Mouse (Mus musculus): ENCODE measurements around the gene Ddx23. TPM values are rescaled to one million over a fixed set of nuclear protein-coding genes. Genes with fewer than 3 reads are reported as not detected.

Ddx23 gene
- polyA plus RNA-seq, 1 experiment from 2014 or later = 15.2 TPM

- Histone ChIP-seq H3K4me1 (ENCODE audit: control insufficient read depth, insufficient read depth, low read length) (peaks cover 25% of the 10 kb centered on the region), H3K9me3 (replicated peaks; ENCODE audit: control insufficient read depth, low read length) (no peaks in the 10 kb centered on the region), H3K9ac (ENCODE audit: low read length) (peak overlapping the region; percentile 41), H3K27me3 (ENCODE audit: control insufficient read depth, insufficient read depth, low read length) (peaks cover 30% of the 10 kb centered on the region), H3K27ac (ENCODE audit: low read length) (no peak overlapping the region), H3K36me3 (ENCODE audit: control insufficient read depth, insufficient read depth) (no peaks in the 10 kb centered on the region), H3K4me2 (ENCODE audit: low read depth, low read length) (peak overlapping the region; percentile 93), H3K4me3 (ENCODE audit: low read length) (peak overlapping the region; percentile 58)
- WGBS = 3% methylated on average over 9 of the region's 9 CpGs
- ATAC-seq (replicated peaks; ENCODE audit: extremely low read depth, insufficient read depth, low FRiP score) = no peak; the same call in 1 of the 2 replicates
Observed at GRCm38 (mm10) chr15:98676471-98676870, 13.8 kb upstream of the Ddx23 start.

DNA sequence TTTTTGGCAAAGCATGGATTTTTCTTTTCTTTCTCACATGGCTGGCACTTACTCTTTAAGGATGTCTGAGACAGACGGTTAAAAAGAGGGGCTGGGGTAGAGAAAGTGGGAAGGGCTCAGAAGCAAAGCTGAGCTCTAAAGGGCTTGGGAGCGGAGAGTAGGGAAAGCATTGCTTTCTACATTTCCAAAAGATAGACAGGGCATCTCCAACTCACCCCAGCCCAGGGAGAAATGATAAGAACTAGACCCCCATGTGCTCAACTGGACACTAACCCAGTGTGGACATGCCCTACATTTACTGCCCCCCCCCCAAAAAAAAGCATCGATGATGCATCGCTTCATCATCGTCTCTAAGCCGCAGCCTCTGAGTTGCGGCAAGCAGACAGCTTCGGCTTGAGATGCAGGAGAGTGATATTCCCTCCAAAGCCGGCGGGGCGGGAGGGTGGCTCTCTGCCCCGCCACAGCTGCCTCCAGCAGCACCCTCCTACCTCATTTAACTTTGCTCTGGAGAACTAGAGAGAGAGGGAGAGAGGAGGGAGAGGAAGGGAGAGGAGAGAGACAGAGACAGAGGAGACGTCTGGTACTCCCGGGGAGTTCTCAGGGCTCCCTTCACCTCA, 13.0 kb upstream of the Ddx23 start:
- peak overlapping the region; percentile 58 for H3K4me3 ChIP-seq (ENCODE audit: low read length)
- H3K27ac ChIP-seq (ENCODE audit: low read length) = no peak overlapping the region
- peak overlapping the region; percentile 20; the same call in 1 of the 2 replicates for H3K9ac ChIP-seq (ENCODE audit: low read length)
- H3K27me3 ChIP-seq (ENCODE audit: control insufficient read depth, insufficient read depth, low read length) = peaks cover 30% of the 10 kb centered on the region
- 10% methylated on average over 14 of the region's 14 CpGs for WGBS
- no peaks in the 10 kb centered on the region for H3K36me3 ChIP-seq (ENCODE audit: control insufficient read depth, insufficient read depth)
- ATAC-seq (replicated peaks; ENCODE audit: extremely low read depth, insufficient read depth, low FRiP score) = no peak
- no peaks in the 10 kb centered on the region for H3K9me3 ChIP-seq (replicated peaks; ENCODE audit: control insufficient read depth, low read length)
- peaks cover 25% of the 10 kb centered on the region for H3K4me1 ChIP-seq (ENCODE audit: control insufficient read depth, insufficient read depth, low read length)
- H3K4me2 ChIP-seq (ENCODE audit: low read depth, low read length) = peak overlapping the region; percentile 93

DNA sequence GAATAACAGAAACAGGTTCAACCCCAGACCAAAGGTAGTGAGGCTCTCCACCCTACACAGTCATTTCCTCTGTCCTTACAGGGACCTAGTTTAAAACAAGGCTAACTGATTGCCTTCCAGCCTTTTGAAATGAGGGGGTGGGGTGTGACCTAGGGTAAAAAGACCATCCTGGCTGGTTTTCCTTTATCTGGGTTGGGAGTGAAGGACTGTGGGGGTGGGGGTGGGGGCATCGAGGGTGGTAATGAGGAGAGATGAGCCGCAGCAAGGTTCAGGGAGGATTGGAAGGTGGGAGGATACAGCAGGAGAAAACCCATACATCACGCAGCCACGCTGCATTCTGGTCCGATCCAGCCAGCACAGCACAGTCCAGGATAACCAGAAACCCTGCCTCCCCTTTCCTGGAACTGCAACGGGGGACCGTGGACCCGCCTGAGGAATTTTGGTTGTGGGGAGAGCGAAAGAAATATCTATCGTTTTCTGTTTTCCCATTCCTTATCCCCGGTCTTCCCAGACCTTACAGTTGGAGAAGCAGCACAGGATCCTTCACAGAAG, 12.4 kb upstream of the Ddx23 start:
- Histone ChIP-seq H3K36me3 (ENCODE audit: control insufficient read depth, insufficient read depth) (no peaks in the 10 kb centered on the region), H3K4me2 (ENCODE audit: low read depth, low read length) (peak overlapping the region; percentile 93), H3K9ac (ENCODE audit: low read length) (0 out of 2 replicates have a peak overlapping the region, but pooled peaks have one; percentile 20), H3K4me3 (ENCODE audit: low read length) (0 out of 2 replicates have a peak overlapping the region, but pooled peaks have one; percentile 10), H3K4me1 (ENCODE audit: control insufficient read depth, insufficient read depth, low read length) (peaks cover 25% of the 10 kb centered on the region), H3K27ac (ENCODE audit: low read length) (no peak overlapping the region), H3K27me3 (ENCODE audit: control insufficient read depth, insufficient read depth, low read length) (peaks cover 30% of the 10 kb centered on the region), H3K9me3 (replicated peaks; ENCODE audit: control insufficient read depth, low read length) (no peaks in the 10 kb centered on the region)
- WGBS = 29% methylated on average over 11 of the region's 11 CpGs
- no peak for ATAC-seq (replicated peaks; ENCODE audit: extremely low read depth, insufficient read depth, low FRiP score)

DNA sequence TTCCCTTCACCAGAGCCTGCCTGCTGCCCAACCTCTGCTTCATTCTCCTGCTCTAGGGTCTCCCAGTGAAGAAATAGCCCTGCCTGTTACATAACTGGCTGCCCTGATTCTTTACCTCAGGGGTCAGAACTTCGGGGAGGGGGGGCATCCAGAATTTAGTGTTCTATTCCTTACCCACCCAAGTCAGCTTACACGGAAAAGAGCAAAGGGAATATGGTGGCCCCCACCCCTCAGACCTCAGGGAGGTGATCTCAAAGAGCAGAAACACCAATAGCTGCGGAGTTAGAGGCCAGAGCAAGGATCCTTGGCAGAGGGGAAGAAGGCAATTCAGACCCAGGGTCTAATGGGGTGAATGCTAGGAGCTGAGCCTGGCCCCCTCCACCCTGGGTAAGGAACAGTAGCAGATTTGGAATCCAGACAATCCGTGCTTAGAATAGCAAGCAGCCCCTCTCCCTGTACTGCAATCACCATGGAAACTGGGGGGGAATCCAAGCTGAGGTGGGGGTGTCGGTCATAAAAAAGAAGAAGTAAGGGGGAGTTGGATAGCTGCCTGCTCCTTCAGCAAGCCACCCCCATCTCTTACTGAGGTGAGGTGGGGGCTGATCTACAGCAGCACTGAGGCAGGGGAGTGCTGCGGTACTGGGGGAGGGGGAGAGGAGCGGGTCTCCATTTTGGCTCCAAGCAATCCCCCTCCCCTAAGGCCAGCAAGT, 11.7 kb upstream of the Ddx23 start:
- no peak for ATAC-seq (replicated peaks; ENCODE audit: extremely low read depth, insufficient read depth, low FRiP score)
- no peaks in the 10 kb centered on the region for H3K36me3 ChIP-seq (ENCODE audit: control insufficient read depth, insufficient read depth)
- H3K9me3 ChIP-seq (replicated peaks; ENCODE audit: control insufficient read depth, low read length) = no peaks in the 10 kb centered on the region
- no peak overlapping the region for H3K9ac ChIP-seq (ENCODE audit: low read length)
- H3K27ac ChIP-seq (ENCODE audit: low read length) = no peak overlapping the region
- H3K4me3 ChIP-seq (ENCODE audit: low read length) = no peak overlapping the region
- H3K27me3 ChIP-seq (ENCODE audit: control insufficient read depth, insufficient read depth, low read length) = peaks cover 30% of the 10 kb centered on the region
- 46% methylated on average over 7 of the region's 7 CpGs for WGBS
- H3K4me2 ChIP-seq (ENCODE audit: low read depth, low read length) = no peak overlapping the region
- H3K4me1 ChIP-seq (ENCODE audit: control insufficient read depth, insufficient read depth, low read length) = peaks cover 25% of the 10 kb centered on the region

- Histone ChIP-seq H3K9ac (ENCODE audit: low read length) (no peak overlapping the region), H3K4me2 (ENCODE audit: low read depth, low read length) (no peak overlapping the region), H3K4me3 (ENCODE audit: low read length) (no peak overlapping the region), H3K27ac (ENCODE audit: low read length) (no peak overlapping the region), H3K9me3 (replicated peaks; ENCODE audit: control insufficient read depth, low read length) (no peaks in the 10 kb centered on the region), H3K4me1 (ENCODE audit: control insufficient read depth, insufficient read depth, low read length) (peaks cover 25% of the 10 kb centered on the region), H3K27me3 (ENCODE audit: control insufficient read depth, insufficient read depth, low read length) (peaks cover 30% of the 10 kb centered on the region), H3K36me3 (ENCODE audit: control insufficient read depth, insufficient read depth) (no peaks in the 10 kb centered on the region)
- WGBS = 77% methylated on average over 7 of the region's 7 CpGs
- ATAC-seq (replicated peaks; ENCODE audit: extremely low read depth, insufficient read depth, low FRiP score) = no peak
Observed at GRCm38 (mm10) chr15:98673732-98674131, 11.0 kb upstream of the Ddx23 start.

DNA sequence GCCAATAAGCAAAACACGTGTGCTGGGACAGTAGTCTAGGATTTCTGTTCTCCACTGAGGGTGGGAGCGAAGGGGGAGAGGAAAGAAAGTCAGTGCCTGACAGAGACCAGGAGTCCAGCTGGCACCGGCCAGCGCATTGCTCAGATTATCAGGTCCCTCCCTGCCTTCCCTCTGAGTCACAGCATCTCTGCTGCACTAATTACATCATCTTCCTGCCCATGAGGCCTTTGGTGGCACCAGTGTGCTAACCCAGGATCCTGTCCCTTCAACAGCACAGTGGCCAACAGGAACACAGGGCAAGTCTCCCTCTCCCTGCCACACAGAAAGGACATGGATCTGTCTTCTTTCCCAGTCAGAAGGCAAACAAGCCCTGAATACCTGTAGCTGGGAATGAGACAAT, 9.9 kb upstream of the Ddx23 start:
- Histone ChIP-seq H3K9me3 (replicated peaks; ENCODE audit: control insufficient read depth, low read length) (no peaks in the 10 kb centered on the region), H3K4me2 (ENCODE audit: low read depth, low read length) (no peak overlapping the region), H3K4me1 (ENCODE audit: control insufficient read depth, insufficient read depth, low read length) (peaks cover 25% of the 10 kb centered on the region), H3K4me3 (ENCODE audit: low read length) (no peak overlapping the region), H3K27me3 (ENCODE audit: control insufficient read depth, insufficient read depth, low read length) (peaks cover 28% of the 10 kb centered on the region), H3K9ac (ENCODE audit: low read length) (no peak overlapping the region), H3K27ac (ENCODE audit: low read length) (no peak overlapping the region; the same call in 1 of the 2 replicates), H3K36me3 (ENCODE audit: control insufficient read depth, insufficient read depth) (no peaks in the 10 kb centered on the region)
- 26% methylated on average over 4 of the region's 4 CpGs for WGBS
- peak; percentile 49 for ATAC-seq (replicated peaks; ENCODE audit: extremely low read depth, insufficient read depth, low FRiP score)

GRCm38 (mm10) chr15:98664042-98664907, 1.6 kb upstream of the Ddx23 start:
- ATAC-seq (replicated peaks; ENCODE audit: extremely low read depth, insufficient read depth, low FRiP score) = no peak
- Histone ChIP-seq H3K27me3 (ENCODE audit: control insufficient read depth, insufficient read depth, low read length) (no peaks in the 10 kb centered on the region), H3K9me3 (replicated peaks; ENCODE audit: control insufficient read depth, low read length) (no peaks in the 10 kb centered on the region), H3K4me2 (ENCODE audit: low read depth, low read length) (no peak overlapping the region), H3K4me1 (ENCODE audit: control insufficient read depth, insufficient read depth, low read length) (peaks cover 10% of the 10 kb centered on the region), H3K27ac (ENCODE audit: low read length) (no peak overlapping the region), H3K36me3 (ENCODE audit: control insufficient read depth, insufficient read depth) (0 out of 2 replicates have a peak, but pooled peaks cover under 1% of the 10 kb centered on the region), H3K9ac (ENCODE audit: low read length) (no peak overlapping the region), H3K4me3 (ENCODE audit: low read length) (no peak overlapping the region)
- 70% methylated on average over 11 of the region's 11 CpGs for WGBS

DNA sequence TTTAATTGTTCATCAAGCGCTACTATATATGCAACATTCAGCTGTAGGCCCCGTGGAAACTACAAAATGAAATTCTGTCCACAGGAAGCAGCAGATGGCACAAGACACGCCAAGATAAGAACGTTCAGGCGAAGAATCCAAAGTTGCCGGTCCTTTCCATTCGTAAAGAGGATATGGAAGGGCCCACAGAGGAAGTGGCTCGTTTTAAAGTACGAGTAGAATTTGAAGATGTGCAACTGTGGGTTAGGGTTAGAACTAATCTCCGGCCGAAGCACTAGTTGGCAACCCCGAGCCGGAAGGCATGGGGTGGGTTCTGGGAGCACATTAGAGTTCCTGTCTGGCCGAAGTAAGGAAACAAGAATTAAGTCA, 512 bp downstream of the Ddx23 start:
- Histone ChIP-seq H3K4me1 (ENCODE audit: control insufficient read depth, insufficient read depth, low read length) (peaks cover 10% of the 10 kb centered on the region), H3K27me3 (ENCODE audit: control insufficient read depth, insufficient read depth, low read length) (no peaks in the 10 kb centered on the region), H3K4me2 (ENCODE audit: low read depth, low read length) (peak overlapping the region; percentile 93), H3K4me3 (ENCODE audit: low read length) (peak overlapping the region; percentile 83), H3K9ac (ENCODE audit: low read length) (peak overlapping the region; percentile 92), H3K36me3 (ENCODE audit: control insufficient read depth, insufficient read depth) (peaks cover 19% of the 10 kb centered on the region), H3K9me3 (replicated peaks; ENCODE audit: control insufficient read depth, low read length) (no peaks in the 10 kb centered on the region), H3K27ac (ENCODE audit: low read length) (peak overlapping the region; percentile 87)
- ATAC-seq (replicated peaks; ENCODE audit: extremely low read depth, insufficient read depth, low FRiP score) = no peak; the same call in 1 of the 2 replicates
- WGBS = under 1% methylated on average over 14 of the region's 14 CpGs

Measured in heart, embryonic 16.5 days (tissue).